Mouse (Mus musculus): ENCODE results near the gene Pfkfb2. TPM values are rescaled to one million over a fixed set of nuclear protein-coding genes. Genes with fewer than 3 reads are reported as not detected.

Pfkfb2 gene
- polyA plus RNA-seq (2017; shearing (Covaris generic)), result 1 to 10 TPM; 2.7 to 3.9 TPM

GRCm38 (mm10) chr1:130729153-130729552 lies at the start of gene Pfkfb2:
Gene Pfkfb2 (minus strand): TSS chr1:130729253.
- no peak for ATAC-seq

GRCm38 (mm10) chr1:130776645-130777044 lies 47.6 kb upstream of the Pfkfb2 start:
- ATAC-seq, result no peak

- ATAC-seq, result no peak
Measured at GRCm38 (mm10) chr1:130775691-130776331, 46.8 kb upstream of the Pfkfb2 start.

GRCm38 (mm10) chr1:130775234-130775633 lies 46.2 kb upstream of the Pfkfb2 start:
- no peak for ATAC-seq

- ATAC-seq, result no peak
Measured at GRCm38 (mm10) chr1:130770981-130771494, 42.0 kb upstream of the Pfkfb2 start.

GRCm38 (mm10) chr1:130770487-130770886 lies 41.4 kb upstream of the Pfkfb2 start:
- ATAC-seq, result no peak

- no peak for ATAC-seq
Measured at GRCm38 (mm10) chr1:130769925-130770324, 40.9 kb upstream of the Pfkfb2 start.

- no peak for ATAC-seq
Measured at GRCm38 (mm10) chr1:130767066-130767465, 38.0 kb upstream of the Pfkfb2 start.

GRCm38 (mm10) chr1:130764027-130764461 lies 35.0 kb upstream of the Pfkfb2 start:
- no peak for ATAC-seq

GRCm38 (mm10) chr1:130762045-130762760 lies 33.1 kb upstream of the Pfkfb2 start:
- ATAC-seq, result no peak

- ATAC-seq, result no peak
Measured at GRCm38 (mm10) chr1:130761597-130761996, 32.5 kb upstream of the Pfkfb2 start.

- ATAC-seq, result no peak
Measured at GRCm38 (mm10) chr1:130759689-130760088, 30.6 kb upstream of the Pfkfb2 start.

GRCm38 (mm10) chr1:130746819-130747218 lies 17.8 kb upstream of the Pfkfb2 start:
- no peak for ATAC-seq

GRCm38 (mm10) chr1:130745591-130745990 lies 16.5 kb upstream of the Pfkfb2 start:
- no peak for ATAC-seq

GRCm38 (mm10) chr1:130744961-130745360 lies 15.9 kb upstream of the Pfkfb2 start:
- no peak for ATAC-seq

- ATAC-seq, result no peak
Measured at GRCm38 (mm10) chr1:130744217-130744616, 15.2 kb upstream of the Pfkfb2 start.

- ATAC-seq, result peak; percentile 43
Measured at GRCm38 (mm10) chr1:130743775-130744174, 14.7 kb upstream of the Pfkfb2 start.

- no peak for ATAC-seq
Measured at GRCm38 (mm10) chr1:130742201-130742600, 13.1 kb upstream of the Pfkfb2 start.

- ATAC-seq, result no peak
Measured at GRCm38 (mm10) chr1:130740781-130741720, 12.0 kb upstream of the Pfkfb2 start.

- no peak for ATAC-seq
Measured at GRCm38 (mm10) chr1:130740227-130740648, 11.2 kb upstream of the Pfkfb2 start.

- ATAC-seq, result no peak
Measured at GRCm38 (mm10) chr1:130739636-130740035, 10.6 kb upstream of the Pfkfb2 start.

- no peak for ATAC-seq
Measured at GRCm38 (mm10) chr1:130738551-130739106, 9.6 kb upstream of the Pfkfb2 start.
